Mouse (Mus musculus) embryonic facial prominence, embryonic 12.5 days (tissue): ENCODE measurements around the gene Rln3. TPM values are rescaled to one million over a fixed set of nuclear protein-coding genes. Genes with fewer than 3 reads are reported as not detected.
A peak's percentile ranks its signal among the peaks of the same experiment; 100 is the strongest.

Experiments
- ATAC-seq: fragments of 200-750 bp; cut with Nextera tagmentation; 2 replicates; pipeline ENCODE4 v1.8.0; 2017; ENCODE audit not compliant: insufficient number of reproducible peaks, insufficient read depth, low FRiP score, low TSS enrichment
- H3K27ac ChIP-seq: fragments of 300-500 bp; sonication (generic); 2 replicates; pipeline ENCODE4 v1.5.1; 2016; ENCODE audit warnings: mild to moderate bottlenecking
- H3K27me3 ChIP-seq: fragments of 300-500 bp; sonication (generic); 2 replicates; pipeline ENCODE4 v1.6.1; 2016; ENCODE audit warnings: mild to moderate bottlenecking, moderate library complexity
- H3K36me3 ChIP-seq: fragments of 300-500 bp; sonication (generic); 2 replicates; pipeline ENCODE4 v1.6.1; 2016; ENCODE audit warnings: mild to moderate bottlenecking
- H3K4me1 ChIP-seq: fragments of 300-500 bp; sonication (generic); 2 replicates; pipeline ENCODE4 v1.6.1; 2016
- H3K4me2 ChIP-seq: fragments of 300-500 bp; sonication (generic); replicated peaks from 2 replicates; pipeline ENCODE4 v1.6.1; 2016; ENCODE audit warnings: mild to moderate bottlenecking, moderate library complexity
- H3K4me3 ChIP-seq: fragments of 300-500 bp; sonication (generic); 2 replicates; pipeline ENCODE4 v1.5.1; 2016; ENCODE audit warnings: mild to moderate bottlenecking
- H3K9ac ChIP-seq: fragments of 300-500 bp; sonication (generic); 2 replicates; pipeline ENCODE4 v1.6.1; 2016; ENCODE audit warnings: mild to moderate bottlenecking, moderate library complexity
- H3K9me3 ChIP-seq: fragments of 300-500 bp; sonication (generic); 2 replicates; pipeline ENCODE4 v1.6.1; 2016; ENCODE audit warnings: mild to moderate bottlenecking, moderate library complexity
- WGBS: fragments of 180-500 bp; shearing (Covaris S2); methylation state at CpG from one replicate; pipeline ENCODE4 v1.1.7; 2016; 5-methylcytosine and 5-hydroxymethylcytosine counted together
- polyA plus RNA-seq: library from polyadenylated mRNA; unstranded; fragments of >200 nt; fragmentation: Nextera tagmentation; extraction: Ambion mirVana; gene quantifications from 2 replicates; pipeline ENCODE4 v1.2.1, GENCODE M21; 2016

Rln3 gene
- polyA plus RNA-seq, result not detected in 2 replicates

- Histone ChIP-seq H3K4me1 (peaks cover 15% of the 10 kb centered on the region), H3K9me3 (no peaks in the 10 kb centered on the region), H3K4me2 (peak within 1 kb of the TSS; percentile 26), H3K36me3 (no peaks in the 10 kb centered on the region), H3K27me3 (peaks cover 58% of the 10 kb centered on the region), H3K4me3 (no peak within 1 kb of the TSS), H3K9ac (no peak within 1 kb of the TSS), H3K27ac (no peak within 1 kb of the TSS)
- WGBS, result 8% methylated on average over 9 of the region's 9 CpGs
- no peak for ATAC-seq
Observed at GRCm38 (mm10) chr8:84044900-84045299, at the start of gene Rln3. Gene Rln3 (minus strand): TSS chr8:84045000.

DNA sequence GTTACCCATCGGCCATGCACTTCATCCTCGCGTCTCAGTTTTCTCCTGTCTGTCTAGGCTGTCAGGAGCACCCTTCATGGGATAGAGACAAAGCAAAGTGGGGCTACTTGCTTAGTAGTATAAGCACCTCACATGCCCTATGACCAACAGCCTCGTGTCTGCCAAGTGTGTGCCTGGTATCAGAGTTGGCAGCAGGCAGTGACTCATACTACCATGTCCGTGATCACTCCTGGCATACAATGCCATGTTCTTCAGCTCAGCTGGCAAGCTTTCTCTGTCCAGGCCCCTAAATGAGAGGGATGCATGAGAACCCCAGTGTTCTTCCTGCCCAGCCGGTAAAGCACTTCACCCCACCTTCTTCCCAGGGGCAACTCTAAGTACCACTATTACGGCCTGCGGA lies 45.8 kb upstream of the Rln3 start:
- no peaks in the 10 kb centered on the region for H3K27me3 ChIP-seq
- 89% methylated on average over 8 of the region's 8 CpGs for WGBS

DNA sequence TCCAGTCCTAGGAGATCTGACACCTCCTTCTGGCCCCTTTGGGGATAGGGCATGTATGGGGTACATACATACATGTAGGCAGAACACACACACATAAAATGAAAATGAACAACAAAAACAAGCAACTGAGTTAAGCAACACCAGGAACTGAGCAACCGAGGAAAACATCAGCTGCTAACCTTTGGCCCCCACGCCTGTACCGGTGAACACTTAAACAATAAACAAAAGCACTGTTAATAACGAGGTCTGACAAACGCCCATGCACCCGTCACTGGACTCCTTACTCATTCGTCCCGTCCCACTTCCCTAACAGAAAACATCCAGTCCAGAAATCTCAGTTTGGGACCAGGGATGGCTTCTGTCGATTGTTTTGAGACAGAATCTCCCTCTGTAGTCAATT lies 44.5 kb upstream of the Rln3 start:
- H3K4me1 ChIP-seq, result 0 out of 2 replicates have a peak, but pooled peaks cover 2% of the 10 kb centered on the region
- H3K9ac ChIP-seq, result no peak overlapping the region
- 78% methylated on average over 9 of the region's 9 CpGs for WGBS
- peaks cover 93% of the 10 kb centered on the region for H3K36me3 ChIP-seq
- H3K9me3 ChIP-seq, result no peaks in the 10 kb centered on the region
- H3K27ac ChIP-seq, result no peak overlapping the region
- ATAC-seq, result no peak
- no peaks in the 10 kb centered on the region for H3K27me3 ChIP-seq
- H3K4me2 ChIP-seq, result no peak overlapping the region
- no peak overlapping the region for H3K4me3 ChIP-seq

More for the DNA sequence above, 45.8 kb upstream of the Rln3 start:
- Histone ChIP-seq H3K9me3 (no peaks in the 10 kb centered on the region), H3K4me2 (no peak overlapping the region), H3K27ac (no peak overlapping the region), H3K9ac (no peak overlapping the region), H3K4me1 (no peaks in the 10 kb centered on the region), H3K36me3 (peaks cover 93% of the 10 kb centered on the region), H3K4me3 (no peak overlapping the region)
- ATAC-seq, result no peak

GRCm38 (mm10) chr8:84087821-84088220 lies 43.0 kb upstream of the Rln3 start:
- H3K9me3 ChIP-seq, result no peaks in the 10 kb centered on the region
- no peak for ATAC-seq
- 98% methylated on average over 14 of the region's 14 CpGs for WGBS
- H3K9ac ChIP-seq, result no peak overlapping the region
- H3K36me3 ChIP-seq, result peaks cover 88% of the 10 kb centered on the region
- no peak overlapping the region for H3K4me3 ChIP-seq
- no peak overlapping the region for H3K4me2 ChIP-seq
- H3K27ac ChIP-seq, result no peak overlapping the region
- H3K4me1 ChIP-seq, result 0 out of 2 replicates have a peak, but pooled peaks cover 2% of the 10 kb centered on the region
- H3K27me3 ChIP-seq, result no peaks in the 10 kb centered on the region

- H3K4me2 ChIP-seq, result no peak overlapping the region
- 0 out of 2 replicates have a peak, but pooled peaks cover 2% of the 10 kb centered on the region for H3K4me1 ChIP-seq
- H3K9me3 ChIP-seq, result no peaks in the 10 kb centered on the region
- H3K9ac ChIP-seq, result no peak overlapping the region
- 88% methylated on average over 7 of the region's 7 CpGs for WGBS
- H3K4me3 ChIP-seq, result no peak overlapping the region
- peaks cover 88% of the 10 kb centered on the region for H3K36me3 ChIP-seq
- no peak overlapping the region for H3K27ac ChIP-seq
- no peak for ATAC-seq
- no peaks in the 10 kb centered on the region for H3K27me3 ChIP-seq
Observed at GRCm38 (mm10) chr8:84087156-84087555, 42.4 kb upstream of the Rln3 start.

- Histone ChIP-seq H3K4me2 (0 out of 2 replicates have a peak overlapping the region, but pooled peaks have one; percentile 7), H3K4me1 (0 out of 2 replicates have a peak, but pooled peaks cover 2% of the 10 kb centered on the region), H3K9me3 (no peaks in the 10 kb centered on the region), H3K36me3 (peaks cover 89% of the 10 kb centered on the region), H3K27me3 (no peaks in the 10 kb centered on the region), H3K27ac (0 out of 2 replicates have a peak overlapping the region, but pooled peaks have one; percentile 17), H3K9ac (no peak overlapping the region), H3K4me3 (no peak overlapping the region)
- WGBS, result 43% methylated on average over 42 of the region's 42 CpGs
- no peak for ATAC-seq
Observed at GRCm38 (mm10) chr8:84084341-84085115, 39.7 kb upstream of the Rln3 start.

DNA sequence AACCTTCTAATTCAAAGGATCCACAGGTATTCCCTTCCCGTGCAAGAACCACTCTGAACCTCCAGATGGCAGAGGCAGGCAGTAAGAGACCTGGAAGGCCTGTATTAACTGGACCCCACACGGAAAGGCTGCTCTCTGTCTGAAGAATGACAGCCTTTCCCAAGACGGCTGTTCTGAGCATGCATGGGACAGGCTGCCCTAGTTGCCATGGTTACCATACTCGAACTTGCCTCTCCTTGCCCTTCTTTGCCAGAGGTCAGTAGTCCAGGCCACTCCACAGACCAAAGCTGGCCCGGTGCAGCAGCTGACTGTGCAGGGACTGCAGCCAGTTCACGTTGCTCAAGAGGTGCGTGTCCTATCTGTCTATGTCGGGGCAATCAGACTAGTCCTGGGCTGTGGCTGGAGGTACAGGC lies 39.0 kb upstream of the Rln3 start:
- Histone ChIP-seq H3K27ac (no peak overlapping the region), H3K9ac (no peak overlapping the region), H3K27me3 (no peaks in the 10 kb centered on the region), H3K4me2 (no peak overlapping the region), H3K4me1 (0 out of 2 replicates have a peak, but pooled peaks cover 2% of the 10 kb centered on the region), H3K9me3 (no peaks in the 10 kb centered on the region), H3K36me3 (peaks cover 89% of the 10 kb centered on the region), H3K4me3 (no peak overlapping the region)
- no peak for ATAC-seq
- 29% methylated on average over 8 of the region's 8 CpGs for WGBS

- no peak overlapping the region for H3K27ac ChIP-seq
- no peak for ATAC-seq
- peaks cover 67% of the 10 kb centered on the region for H3K36me3 ChIP-seq
- H3K4me3 ChIP-seq, result no peak overlapping the region
- H3K9ac ChIP-seq, result no peak overlapping the region
- H3K4me1 ChIP-seq, result peaks cover 6% of the 10 kb centered on the region; the same call in 1 of the 2 replicates
- WGBS, result 87% methylated on average over 5 of the region's 5 CpGs
- H3K4me2 ChIP-seq, result no peak overlapping the region
- H3K9me3 ChIP-seq, result no peaks in the 10 kb centered on the region
- H3K27me3 ChIP-seq, result no peaks in the 10 kb centered on the region
Observed at GRCm38 (mm10) chr8:84079206-84079605, 34.4 kb upstream of the Rln3 start.

DNA sequence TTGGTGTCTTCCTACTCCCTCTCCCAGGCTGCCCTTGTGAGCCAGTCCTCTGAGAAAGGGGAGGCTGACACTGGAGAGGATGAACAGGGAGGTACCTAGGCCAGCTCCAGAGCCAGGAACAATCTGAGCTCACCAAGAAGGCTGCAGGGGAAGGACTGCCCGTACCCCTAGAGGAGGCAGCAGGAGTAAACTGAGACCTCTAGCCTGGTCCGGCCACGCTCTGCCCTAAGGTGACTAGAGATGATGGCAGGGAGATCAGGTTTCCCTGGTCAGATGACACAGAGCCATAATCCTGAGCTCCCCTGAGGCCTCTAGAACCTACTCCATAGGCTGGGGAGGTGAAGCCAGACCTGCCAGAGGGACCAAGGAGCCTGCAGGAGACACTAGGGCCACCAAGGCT lies 32.0 kb upstream of the Rln3 start:
- no peak for ATAC-seq
- Histone ChIP-seq H3K9ac (no peak overlapping the region), H3K9me3 (no peaks in the 10 kb centered on the region), H3K27ac (no peak overlapping the region), H3K4me2 (no peak overlapping the region), H3K4me1 (peaks cover 15% of the 10 kb centered on the region; the same call in 1 of the 2 replicates), H3K27me3 (no peaks in the 10 kb centered on the region), H3K4me3 (no peak overlapping the region), H3K36me3 (peaks cover 49% of the 10 kb centered on the region)
- whole genome bisulfite sequencing, result 32% methylated on average over 3 of the region's 3 CpGs

- H3K27ac ChIP-seq, result no peak overlapping the region
- no peaks in the 10 kb centered on the region for H3K9me3 ChIP-seq
- WGBS, result 87% methylated on average over 1 of the region's 1 CpGs
- no peaks in the 10 kb centered on the region for H3K27me3 ChIP-seq
- ATAC-seq, result no peak
- H3K9ac ChIP-seq, result no peak overlapping the region
- H3K4me2 ChIP-seq, result no peak overlapping the region
- peaks cover 45% of the 10 kb centered on the region for H3K36me3 ChIP-seq
- no peak overlapping the region for H3K4me3 ChIP-seq
- peaks cover 19% of the 10 kb centered on the region; the same call in 1 of the 2 replicates for H3K4me1 ChIP-seq
Observed at GRCm38 (mm10) chr8:84076412-84076811, 31.6 kb upstream of the Rln3 start.

GRCm38 (mm10) chr8:84073230-84073976 lies 28.6 kb upstream of the Rln3 start:
- H3K36me3 ChIP-seq, result peaks cover 19% of the 10 kb centered on the region
- H3K4me2 ChIP-seq, result no peak overlapping the region
- WGBS, result 65% methylated on average over 10 of the region's 10 CpGs
- no peak overlapping the region for H3K27ac ChIP-seq
- H3K9ac ChIP-seq, result no peak overlapping the region
- no peak for ATAC-seq
- peaks cover 29% of the 10 kb centered on the region; the same call in 1 of the 2 replicates for H3K4me1 ChIP-seq
- no peaks in the 10 kb centered on the region for H3K27me3 ChIP-seq
- no peak overlapping the region for H3K4me3 ChIP-seq
- no peaks in the 10 kb centered on the region for H3K9me3 ChIP-seq
